Mouse (Mus musculus): ENCODE measurements around the gene Lsm11.

DNA sequence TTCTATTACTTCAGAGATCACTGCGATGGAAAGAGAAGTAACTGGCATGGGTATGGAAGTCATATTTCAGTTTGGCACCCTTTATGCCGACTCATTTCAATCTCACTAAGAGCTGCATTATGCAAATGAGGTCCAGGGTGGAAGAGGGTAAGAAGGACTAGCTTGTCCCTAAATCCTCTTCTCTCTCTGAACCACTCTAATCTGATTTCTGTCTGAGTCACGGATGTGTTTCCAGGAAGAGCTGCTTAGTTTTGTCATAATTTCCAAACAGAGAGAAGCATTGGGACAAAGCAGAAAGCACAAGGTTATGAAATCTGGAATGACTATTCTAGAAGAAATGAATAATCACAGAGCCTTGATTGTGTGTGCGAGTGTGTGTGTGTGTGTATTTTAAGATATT, 22.2 kb upstream of the Lsm11 start:
- TF ChIP-seq GATA1 (IDR thresholded peaks at IDR 0.05; ENCODE audit: low read length) (no peak), TAL1 (IDR thresholded peaks at IDR 0.05; ENCODE audit: low read length) (no peak)

Measured in erythroblast, embryonic 14.5 days (primary cell).